Mouse (Mus musculus) erythroid progenitor cell, adult 5-6 weeks (primary cell): ENCODE results near the gene Cdh12. TPM values are rescaled to one million over a fixed set of nuclear protein-coding genes. Genes with fewer than 3 reads are reported as not detected.

ENCODE experiments used
- total RNA-seq, 2 experiments: library from RNA; stranded (forward) in 1 of 2; stranded (reverse) in 1 of 2; fragments of 150-400 nt in 1 of 2; fragments of 186-747, 209-891 nt in 1 of 2; gene quantifications; 2 replicates each; pipeline versions ENCODE4 v1.2.3 to v1.2.4; 2015 to 2017; ENCODE audit warnings: low replicate concordance in 2 of 2

Gene Cdh12
- total RNA-seq, 2 experiments from 2014 or later: not detected

Other genes starting within 250 kb of the Cdh12 start
- gene Acot10, start 217.5 kb downstream of the Cdh12 start, total RNA-seq (2015; ENCODE audit: low replicate concordance): not detected in 2 replicates
- gene Acot10, start 217.5 kb downstream of the Cdh12 start, total RNA-seq (2017; ENCODE audit: low replicate concordance): not detected in 2 replicates